Mouse (Mus musculus) olfactory bulb, adult 2 months (tissue): ENCODE data around the gene Bdkrb1. TPM values are rescaled to one million over a fixed set of nuclear protein-coding genes. Genes with fewer than 3 reads are reported as not detected.

ENCODE experiments used
- H3K27ac ChIP-seq: fragments of 200-500 bp; 2 replicates; pipeline ENCODE4 v1.5.1; 2012; ENCODE audit warnings: low read depth, low read length; ENCODE audit not compliant: insufficient read depth
- H3K4me1 ChIP-seq: fragments of 200-500 bp; 2 replicates; pipeline ENCODE4 v1.6.1; 2012; ENCODE audit warnings: low read length; ENCODE audit not compliant: control insufficient read depth, insufficient read depth
- H3K4me3 ChIP-seq: fragments of 200-500 bp; 2 replicates; pipeline ENCODE4 v1.5.1; 2012; ENCODE audit warnings: mild to moderate bottlenecking, low read depth, low read length, moderate library complexity; ENCODE audit not compliant: insufficient read depth
- CTCF ChIP-seq: fragments of 200-500 bp; IDR thresholded peaks from 2 replicates; pipeline ENCODE4 v1.5.1; 2012; ENCODE audit warnings: low read depth, mild to moderate bottlenecking, low read length, moderate library complexity; ENCODE audit not compliant: insufficient read depth
- POLR2A ChIP-seq: fragments of 200-500 bp; IDR thresholded peaks from 2 replicates; pipeline ENCODE4 v1.6.1; 2012; ENCODE audit warnings: mild to moderate bottlenecking, low read depth, low read length, moderate library complexity; ENCODE audit not compliant: insufficient read depth
- WGBS: fragments of 180-500 bp; shearing (Covaris S2); methylation state at CpG from one replicate; pipeline ENCODE4 v1.1.7; 2018; 5-methylcytosine and 5-hydroxymethylcytosine counted together
- polyA plus RNA-seq: library from polyadenylated mRNA; stranded (reverse); fragments of >200 nt; gene quantifications from 2 replicates; pipeline ENCODE4 v1.2.4, GENCODE M21; 2012; ENCODE audit warnings: low replicate concordance; ENCODE audit not compliant: missing spikeins, insufficient read depth, insufficient read length

Gene Bdkrb1
- polyA plus RNA-seq, 1 experiment: not detected

- TF ChIP-seq POLR2A (no peak), CTCF (no peak)
- Histone ChIP-seq H3K4me1 (no peaks in the 10 kb centered on the region), H3K27ac (no peak overlapping the region), H3K4me3 (no peak overlapping the region)
- WGBS: 94% methylated on average over 23 of the region's 23 CpGs
Measured at GRCm38 (mm10) chr12:105592361-105592761, 10.5 kb upstream of the Bdkrb1 start.

GRCm38 (mm10) chr12:105593471-105593870 is 9.4 kb upstream of the Bdkrb1 start:
- no peak overlapping the region for H3K27ac ChIP-seq
- no peak for TF ChIP-seq POLR2A
- 81% methylated on average over 4 of the region's 4 CpGs for WGBS
- no peak overlapping the region for H3K4me3 ChIP-seq
- no peaks in the 10 kb centered on the region for H3K4me1 ChIP-seq

GRCm38 (mm10) chr12:105597135-105597534 is 5.8 kb upstream of the Bdkrb1 start:
- TF ChIP-seq POLR2A (no peak), CTCF (no peak)
- WGBS: 94% methylated on average over 8 of the region's 8 CpGs

GRCm38 (mm10) chr12:105598503-105598902 is 4.4 kb upstream of the Bdkrb1 start:
- WGBS: 88% methylated on average over 10 of the region's 10 CpGs
- Histone ChIP-seq H3K27ac (no peak overlapping the region), H3K4me1 (peaks cover 11% of the 10 kb centered on the region), H3K4me3 (no peak overlapping the region)
- TF ChIP-seq POLR2A (no peak), CTCF (no peak)

More at GRCm38 (mm10) chr12:105597135-105597534, 5.8 kb upstream of the Bdkrb1 start:
- H3K4me3 ChIP-seq: no peak overlapping the region
- no peak overlapping the region for H3K27ac ChIP-seq
- peaks cover 11% of the 10 kb centered on the region for H3K4me1 ChIP-seq

GRCm38 (mm10) chr12:105599098-105599497 is 3.8 kb upstream of the Bdkrb1 start:
- H3K4me3 ChIP-seq: no peak overlapping the region
- WGBS: 84% methylated on average over 5 of the region's 5 CpGs
- TF ChIP-seq POLR2A (no peak), CTCF (no peak)
- no peak overlapping the region for H3K27ac ChIP-seq
- peaks cover 11% of the 10 kb centered on the region for H3K4me1 ChIP-seq

- 49% methylated on average over 6 of the region's 6 CpGs for WGBS
- no peak overlapping the region for H3K27ac ChIP-seq
- peaks cover 11% of the 10 kb centered on the region for H3K4me1 ChIP-seq
- H3K4me3 ChIP-seq: no peak overlapping the region
- TF ChIP-seq POLR2A (no peak), CTCF (no peak)
Measured at GRCm38 (mm10) chr12:105601586-105601985, 1.3 kb upstream of the Bdkrb1 start.

GRCm38 (mm10) chr12:105603904-105604303 is 1.0 kb downstream of the Bdkrb1 start:
- Histone ChIP-seq H3K4me1 (peaks cover 10% of the 10 kb centered on the region), H3K27ac (no peak overlapping the region), H3K4me3 (no peak overlapping the region)
- TF ChIP-seq CTCF (no peak), POLR2A (no peak)
- WGBS: 93% methylated on average over 11 of the region's 11 CpGs

GRCm38 (mm10) chr12:105605212-105605611 is 2.3 kb downstream of the Bdkrb1 start:
- Histone ChIP-seq H3K27ac (no peak overlapping the region), H3K4me1 (no peaks in the 10 kb centered on the region), H3K4me3 (no peak overlapping the region)
- 68% methylated on average over 8 of the region's 8 CpGs for WGBS
- no peak for TF ChIP-seq POLR2A

- 88% methylated on average over 4 of the region's 4 CpGs for WGBS
- H3K4me3 ChIP-seq: no peak overlapping the region
- no peak overlapping the region for H3K27ac ChIP-seq
- TF ChIP-seq CTCF: no peak
- TF ChIP-seq POLR2A: no peak
- H3K4me1 ChIP-seq: peaks cover 1% of the 10 kb centered on the region
Measured at GRCm38 (mm10) chr12:105606881-105607280, 4.0 kb downstream of the Bdkrb1 start.

- TF ChIP-seq POLR2A: no peak
- no peak for TF ChIP-seq CTCF
- WGBS: 91% methylated on average over 2 of the region's 2 CpGs
- Histone ChIP-seq H3K27ac (no peak overlapping the region), H3K4me1 (peaks cover 3% of the 10 kb centered on the region), H3K4me3 (no peak overlapping the region)
Measured at GRCm38 (mm10) chr12:105611045-105611444, 8.2 kb downstream of the Bdkrb1 start.
